Mouse (Mus musculus): ENCODE measurements at regions not wholly inside any gene's neighbourhood (a gene's known extent, or its start where the extent isn't known, plus 50 kb on each side); places are given as distances from the start of the nearest gene placed in this dataset.

DNA sequence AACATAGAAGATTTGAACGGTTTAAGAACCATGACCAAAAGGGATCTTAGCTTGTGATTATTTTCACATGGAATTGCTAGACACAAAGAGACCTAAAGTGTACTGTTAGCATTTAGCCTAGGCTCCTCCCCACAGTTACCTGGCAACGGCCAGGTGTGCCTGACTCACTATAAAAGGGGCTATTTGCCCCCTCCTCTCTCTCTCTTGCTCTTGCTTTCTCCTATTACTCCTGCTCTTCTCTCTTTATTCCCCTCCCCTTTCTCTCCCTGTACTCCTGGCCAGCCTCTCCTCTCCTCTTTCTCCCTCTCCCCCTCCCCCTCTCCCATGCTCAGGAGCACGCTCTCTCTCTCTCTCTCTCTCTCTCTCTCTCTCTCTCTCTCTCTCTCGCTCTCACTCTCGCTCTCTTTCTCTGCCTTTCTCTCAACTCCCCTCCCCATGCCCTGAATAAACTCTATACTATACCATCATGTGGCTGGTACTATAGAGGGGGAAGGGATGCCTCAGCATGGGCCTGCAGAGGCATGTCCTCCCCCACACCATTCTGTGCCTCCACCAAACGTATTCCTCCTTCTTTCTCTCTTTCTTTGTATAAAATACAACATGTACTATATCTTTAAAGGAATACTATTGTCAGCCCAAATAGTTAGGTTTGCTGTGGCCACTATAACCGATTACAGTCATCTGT, 603.9 kb downstream of the Rps29 start:
- DNase-seq (ENCODE audit: low read depth, low spot score): no peak

DNA sequence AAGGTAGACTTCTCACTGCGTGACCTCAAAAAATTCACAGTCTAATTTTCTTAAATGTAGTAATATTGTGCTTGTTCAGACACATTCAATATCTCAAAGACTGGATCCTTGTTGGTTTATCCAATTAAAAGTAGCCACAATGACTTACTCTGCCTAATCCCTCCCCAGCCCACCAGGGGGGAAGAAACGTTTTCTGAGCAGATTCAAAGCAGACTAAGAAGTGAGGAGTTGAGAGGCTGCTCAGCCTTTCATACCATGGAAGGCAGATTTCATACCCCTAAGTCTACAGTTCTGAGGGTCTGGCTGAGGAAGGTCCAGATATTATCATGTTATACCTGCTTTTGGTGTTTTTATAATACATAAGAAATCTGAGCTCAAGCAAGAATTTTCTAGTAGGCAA, 604.7 kb downstream of the Rps29 start:
- no peak for DNase-seq (ENCODE audit: low read depth, low spot score)

DNA sequence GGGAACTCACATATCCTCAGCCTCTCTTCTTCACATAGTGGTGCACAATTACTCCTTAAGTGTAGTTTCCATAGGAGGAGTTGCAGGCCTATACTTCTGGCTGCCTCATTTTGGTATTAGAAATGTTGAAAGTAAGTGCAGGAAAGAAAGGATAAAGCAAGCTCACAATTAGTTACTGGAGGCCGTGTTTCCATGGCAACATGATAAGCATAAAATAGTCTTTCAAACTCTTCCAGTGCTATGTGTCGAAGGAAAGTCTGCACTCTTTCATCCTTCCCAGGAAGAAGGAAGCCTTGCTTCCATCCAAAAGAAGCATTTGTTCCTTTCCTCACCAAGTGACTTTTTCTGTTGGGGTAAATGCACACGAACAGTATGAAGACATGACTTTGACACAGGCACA, 617.2 kb downstream of the Rps29 start:
- DNase-seq (ENCODE audit: low read depth, low spot score): no peak

- DNase-seq (ENCODE audit: low read depth, low spot score): peak; percentile 47
Measured at GRCm38 (mm10) chr12:68500794-68501193, 658.2 kb downstream of the Rps29 start.

- no peak for DNase-seq (ENCODE audit: low read depth, low spot score)
Measured at GRCm38 (mm10) chr12:68463032-68463431, 696.0 kb downstream of the Rps29 start.

DNA sequence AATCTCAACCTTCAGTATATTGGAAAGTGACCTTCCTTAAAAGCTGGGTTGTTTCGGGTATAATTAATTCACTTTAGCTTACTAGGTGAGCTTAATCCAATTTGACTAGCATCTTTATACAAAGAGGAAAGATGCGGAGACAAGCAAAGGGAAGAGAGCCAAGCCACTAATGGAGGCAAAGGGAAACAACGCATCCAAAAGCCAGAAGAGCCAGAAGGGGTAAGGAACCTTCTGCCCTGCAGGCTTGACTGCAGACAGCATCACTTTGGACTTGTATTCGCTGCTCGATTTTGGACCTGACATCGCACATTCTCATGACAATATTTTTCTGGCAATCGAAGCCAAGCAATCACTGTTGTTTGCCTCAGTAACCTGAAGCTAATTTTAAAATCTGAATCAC, 700.8 kb downstream of the Rps29 start:
- DNase-seq (ENCODE audit: low read depth, low spot score): no peak

DNA sequence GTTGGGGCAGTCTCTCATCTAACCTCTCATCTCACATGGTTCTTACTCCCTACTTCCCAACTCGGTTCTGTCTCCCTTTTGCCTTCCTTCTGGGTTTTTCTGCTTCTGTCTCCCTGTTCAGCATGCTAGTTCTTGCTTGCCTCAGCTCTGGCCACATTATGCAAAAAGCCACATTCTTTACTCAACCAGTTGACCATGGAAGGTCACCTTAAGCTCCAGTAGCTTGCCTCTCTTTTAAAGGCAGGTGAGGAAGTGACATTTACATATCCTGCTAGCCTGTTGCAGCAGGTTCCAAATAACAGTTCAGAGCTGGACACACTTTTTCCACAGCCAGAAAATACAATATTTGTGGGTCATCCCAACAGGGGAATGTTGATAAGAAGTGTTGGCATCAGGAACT, 732.4 kb downstream of the Rps29 start:
- DNase-seq (ENCODE audit: low read depth, low spot score): no peak

GRCm38 (mm10) chr12:68425006-68425405, 734.0 kb downstream of the Rps29 start:
- DNase-seq (ENCODE audit: low read depth, low spot score): no peak

Measured in A20 (cell line).